Mouse (Mus musculus) hematopoietic multipotent progenitor cell, adult 10-12 weeks (in vitro differentiated cells): ENCODE data around the gene Usp17le. TPM values are rescaled to one million over a fixed set of nuclear protein-coding genes. Genes with fewer than 3 reads are reported as not detected.

Experiments
- polyA plus RNA-seq: library from polyadenylated mRNA; stranded (reverse); fragments of >175 nt; gene quantifications from 2 replicates; pipeline ENCODE4 v1.2.3, GENCODE M21; 2012; ENCODE audit warnings: low replicate concordance

The Usp17le gene
- polyA plus RNA-seq, result not detected in 2 replicates

DNA sequence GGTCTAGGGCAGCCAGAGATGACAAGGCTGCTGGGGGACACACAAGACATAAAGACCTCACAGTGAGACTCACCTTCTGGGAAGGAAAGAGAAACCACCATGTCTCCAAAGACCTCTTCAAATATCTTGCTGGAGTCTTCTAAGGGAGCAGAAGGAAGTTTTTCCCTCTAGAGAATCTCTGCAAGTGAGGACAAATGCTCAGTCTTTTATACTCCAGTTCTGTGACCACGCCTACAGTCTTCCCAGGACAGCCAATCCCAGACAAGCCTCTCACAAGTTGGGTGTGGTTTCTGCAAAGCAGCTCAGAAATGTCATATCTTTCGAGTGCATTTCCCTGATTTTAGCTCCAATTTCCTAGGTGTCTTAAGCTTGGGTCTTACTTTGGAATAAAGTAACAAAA lies at the start of gene Usp17le:
Gene Usp17le (minus strand): TSS at position 101 of the 400 bp plus-strand sequence.

Other genes starting within 250 kb of the Usp17le start
- gene Olfr651, start 227.3 kb downstream of the Usp17le start, polyA plus RNA-seq, result not detected in 2 replicates
- gene Olfr652, start 216.6 kb downstream of the Usp17le start, polyA plus RNA-seq, result not detected in 2 replicates
- gene Olfr653, start 200.2 kb downstream of the Usp17le start, polyA plus RNA-seq, result not detected in 2 replicates
- gene Olfr654, start 190.4 kb downstream of the Usp17le start, polyA plus RNA-seq, result not detected in 2 replicates
- gene Olfr655, start 175.7 kb downstream of the Usp17le start, polyA plus RNA-seq, result not detected in 2 replicates
- not detected in 2 replicates for gene Olfr656, start 163.5 kb downstream of the Usp17le start, polyA plus RNA-seq
- not detected in 2 replicates for gene Olfr657, start 152.7 kb downstream of the Usp17le start, polyA plus RNA-seq
- 0.04 TPM in 1 of 2 replicates, not detected in the other for gene Olfr658, start 130.2 kb downstream of the Usp17le start, polyA plus RNA-seq
- gene Olfr659, start 110.7 kb downstream of the Usp17le start, polyA plus RNA-seq, result not detected in 2 replicates
- gene Olfr661, start 91.0 kb downstream of the Usp17le start, polyA plus RNA-seq, result not detected in 2 replicates
- gene Usp17lb, start 65.1 kb upstream of the Usp17le start, polyA plus RNA-seq, result not detected in 2 replicates
- not detected in 2 replicates for gene Usp17la, start 79.5 kb upstream of the Usp17le start, polyA plus RNA-seq
- gene Olfr665, start 100.6 kb upstream of the Usp17le start, polyA plus RNA-seq, result not detected in 2 replicates
- gene Olfr666, start 118.5 kb upstream of the Usp17le start, polyA plus RNA-seq, result not detected in 2 replicates
- not detected in 2 replicates for gene Olfr667, start 144.0 kb upstream of the Usp17le start, polyA plus RNA-seq
- not detected in 2 replicates for gene Olfr668, start 150.6 kb upstream of the Usp17le start, polyA plus RNA-seq
- gene Olfr669, start 156.8 kb upstream of the Usp17le start, polyA plus RNA-seq, result not detected in 2 replicates
- not detected in 2 replicates for gene Olfr670, start 185.2 kb upstream of the Usp17le start, polyA plus RNA-seq
- gene Olfr671, start 201.7 kb upstream of the Usp17le start, polyA plus RNA-seq, result not detected in 2 replicates
- not detected in 2 replicates for gene Olfr672, start 224.6 kb upstream of the Usp17le start, polyA plus RNA-seq